Mouse (Mus musculus) myocyte (in vitro differentiated cells): ENCODE measurements around the gene Colec11.

Experiments
- E2F4 ChIP-seq: IDR thresholded peaks from one replicate; pipeline ENCODE4 v1.6.1; 2011; ENCODE audit warnings: mild to moderate bottlenecking, control low read depth, moderate library complexity; ENCODE audit not compliant: insufficient read depth
- MYOD1 ChIP-seq, 3 experiments: IDR thresholded peaks; one replicate each; pipeline ENCODE4 v1.6.1; 2011; ENCODE audit warnings: control low read depth in 2 of 3, low read depth in 2 of 3, mild to moderate bottlenecking in 2 of 3, moderate library complexity in 1 of 3; ENCODE audit not compliant: insufficient read length in 2 of 3, control insufficient read depth in 1 of 3
- POLR2A ChIP-seq: IDR thresholded peaks from one replicate; pipeline ENCODE4 v1.6.1; 2011; ENCODE audit warnings: low read depth, mild to moderate bottlenecking, control low read depth, moderate library complexity; ENCODE audit not compliant: insufficient read length
- POLR2AphosphoS2 ChIP-seq: IDR thresholded peaks from one replicate; pipeline ENCODE4 v1.6.1; 2011; ENCODE audit warnings: low read depth, control low read depth; ENCODE audit not compliant: insufficient read length
- TCF12 ChIP-seq: IDR thresholded peaks from one replicate; pipeline ENCODE4 v1.6.1; 2011; ENCODE audit warnings: mild to moderate bottlenecking, control low read depth; ENCODE audit not compliant: poor library complexity, insufficient read depth, severe bottlenecking
- USF1 ChIP-seq: IDR thresholded peaks from one replicate; pipeline ENCODE4 v1.6.1; 2011; ENCODE audit warnings: low read depth, mild to moderate bottlenecking, control low read depth, moderate library complexity

DNA sequence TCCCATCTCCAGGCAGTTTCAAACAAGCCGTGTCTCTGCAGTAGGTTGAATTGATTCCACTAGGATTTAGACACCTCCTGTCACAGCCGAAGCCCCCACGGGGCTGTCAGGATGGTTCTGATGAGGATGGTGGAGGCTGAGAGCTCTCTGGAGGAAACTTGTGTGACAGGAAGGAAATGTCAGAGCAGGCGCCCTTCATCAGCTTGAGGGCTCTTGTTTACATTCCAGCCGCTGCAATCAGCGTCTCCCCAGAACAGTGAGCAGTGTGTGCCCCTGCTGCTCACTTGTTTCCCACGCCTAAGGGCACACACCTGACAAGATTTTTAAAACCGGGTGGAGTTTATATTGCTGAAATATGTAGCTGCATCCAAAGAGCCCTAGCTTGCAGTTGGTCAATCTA lies 44.1 kb upstream of the Colec11 start:
- TF ChIP-seq TCF12 (no peak), MYOD1 (IDR thresholded peaks at IDR 0.05; ENCODE audit: control insufficient read depth in 1 of 3, insufficient read length in 2 of 3, low read depth in 2 of 3) (no peak), POLR2AphosphoS2 (no peak), E2F4 (no peak), POLR2A (no peak), USF1 (no peak)
